Mouse (Mus musculus) hindbrain, embryonic 13.5 days (tissue): ENCODE results near the gene Ccdc9. TPM values are rescaled to one million over a fixed set of nuclear protein-coding genes. Genes with fewer than 3 reads are reported as not detected.

Source experiments
- ATAC-seq: fragments of 200-750 bp; cut with Nextera tagmentation; 2 replicates; pipeline ENCODE4 v1.8.0; 2017; ENCODE audit warnings: moderate TSS enrichment; ENCODE audit not compliant: low FRiP score
- H3K27ac ChIP-seq: fragments of 300-500 bp; sonication (generic); 2 replicates; pipeline ENCODE4 v1.5.1; 2015; ENCODE audit warnings: inconsistent platforms, mild to moderate bottlenecking, moderate library complexity
- H3K27me3 ChIP-seq: fragments of 300-500 bp; sonication (generic); 2 replicates; pipeline ENCODE4 v1.6.1; 2015; ENCODE audit warnings: mild to moderate bottlenecking, inconsistent platforms
- H3K36me3 ChIP-seq: fragments of 300-500 bp; sonication (generic); 2 replicates; pipeline ENCODE4 v1.6.1; 2015; ENCODE audit warnings: mild to moderate bottlenecking, inconsistent platforms
- H3K4me1 ChIP-seq: fragments of 300-500 bp; sonication (generic); replicated peaks from 2 replicates; pipeline ENCODE4 v1.6.1; 2015; ENCODE audit warnings: inconsistent platforms
- H3K4me2 ChIP-seq: fragments of 300-500 bp; sonication (generic); 2 replicates; pipeline ENCODE4 v1.6.1; 2015; ENCODE audit warnings: inconsistent platforms, mild to moderate bottlenecking, moderate library complexity
- H3K4me3 ChIP-seq: fragments of 300-500 bp; sonication (generic); 2 replicates; pipeline ENCODE4 v1.5.1; 2015; ENCODE audit warnings: mild to moderate bottlenecking, inconsistent platforms
- H3K9ac ChIP-seq: fragments of 300-500 bp; sonication (generic); 2 replicates; pipeline ENCODE4 v1.6.1; 2015; ENCODE audit warnings: mild to moderate bottlenecking, inconsistent platforms
- H3K9me3 ChIP-seq: fragments of 300-500 bp; sonication (generic); 2 replicates; pipeline ENCODE4 v1.6.1; 2016; ENCODE audit warnings: inconsistent platforms
- WGBS: fragments of 180-500 bp; shearing (Covaris S2); methylation state at CpG from one replicate; pipeline ENCODE4 v1.1.7; 2015; 5-methylcytosine and 5-hydroxymethylcytosine counted together
- polyA plus RNA-seq: library from polyadenylated mRNA; unstranded; fragments of >200 nt; fragmentation: Nextera tagmentation; extraction: Ambion mirVana; gene quantifications from 2 replicates; pipeline ENCODE4 v1.2.1, GENCODE M21; 2015

Gene Ccdc9
- polyA plus RNA-seq, 1 experiment from 2014 or later = 23.9 TPM

- no peaks in the 10 kb centered on the region for H3K36me3 ChIP-seq
- H3K4me3 ChIP-seq = no peak overlapping the region
- 56% methylated on average over 5 of the region's 5 CpGs for WGBS
- no peak for ATAC-seq
- H3K4me2 ChIP-seq = no peak overlapping the region
- no peaks in the 10 kb centered on the region for H3K9me3 ChIP-seq
- no peak overlapping the region for H3K9ac ChIP-seq
- no peaks in the 10 kb centered on the region for H3K4me1 ChIP-seq
- H3K27ac ChIP-seq = no peak overlapping the region
- H3K27me3 ChIP-seq = no peaks in the 10 kb centered on the region
Measured at GRCm38 (mm10) chr7:16229869-16230268, 56.7 kb downstream of the Ccdc9 start.

Other genes with a start within 250 kb of the Ccdc9 start
- gene Bicra, start 238.9 kb downstream of the Ccdc9 start, polyA plus RNA-seq = 8.2 and 8.4 TPM in 2 replicates
- 0.09 TPM in 2 replicates for gene Zfp541, start 225.0 kb downstream of the Ccdc9 start, polyA plus RNA-seq
- gene Napa, start 188.3 kb downstream of the Ccdc9 start, polyA plus RNA-seq = 212 and 237 TPM in 2 replicates
- 37.3 and 42.2 TPM in 2 replicates for gene Kptn, start 166.9 kb downstream of the Ccdc9 start, polyA plus RNA-seq
- 0.96 and 1.1 TPM in 2 replicates for gene Slc8a2, start 157.0 kb downstream of the Ccdc9 start, polyA plus RNA-seq
- gene Meis3, start 111.7 kb downstream of the Ccdc9 start, polyA plus RNA-seq = 147 and 160 TPM in 2 replicates
- 13.5 and 13.8 TPM in 2 replicates for gene Dhx34, start 64.8 kb downstream of the Ccdc9 start, polyA plus RNA-seq
- 0.08 and 0.14 TPM in 2 replicates for gene C5ar2, start 42.6 kb downstream of the Ccdc9 start, polyA plus RNA-seq
- 1.7 and 2.3 TPM in 2 replicates for gene C5ar1, start 27.3 kb downstream of the Ccdc9 start, polyA plus RNA-seq
- gene Inafm1, start 13.2 kb downstream of the Ccdc9 start, polyA plus RNA-seq = 33.4 and 33.8 TPM in 2 replicates
- 24.0 and 24.2 TPM in 2 replicates for gene Bbc3, start 21.6 kb upstream of the Ccdc9 start, polyA plus RNA-seq
- 259 and 260 TPM in 2 replicates for gene Sae1, start 101.0 kb upstream of the Ccdc9 start, polyA plus RNA-seq
- 17.4 and 18.6 TPM in 2 replicates for gene Zc3h4, start 114.1 kb upstream of the Ccdc9 start, polyA plus RNA-seq
- 55.9 and 60.8 TPM in 2 replicates for gene Tmem160, start 166.0 kb upstream of the Ccdc9 start, polyA plus RNA-seq
- gene Npas1, start 190.9 kb upstream of the Ccdc9 start, polyA plus RNA-seq = 2.3 and 2.5 TPM in 2 replicates